Mouse (Mus musculus): ENCODE measurements around the gene Icam4. TPM values are rescaled to one million over a fixed set of nuclear protein-coding genes. Genes with fewer than 3 reads are reported as not detected.

Gene Icam4
- polyA plus RNA-seq, 1 experiment from 2014 or later = 8.1 TPM

DNA sequence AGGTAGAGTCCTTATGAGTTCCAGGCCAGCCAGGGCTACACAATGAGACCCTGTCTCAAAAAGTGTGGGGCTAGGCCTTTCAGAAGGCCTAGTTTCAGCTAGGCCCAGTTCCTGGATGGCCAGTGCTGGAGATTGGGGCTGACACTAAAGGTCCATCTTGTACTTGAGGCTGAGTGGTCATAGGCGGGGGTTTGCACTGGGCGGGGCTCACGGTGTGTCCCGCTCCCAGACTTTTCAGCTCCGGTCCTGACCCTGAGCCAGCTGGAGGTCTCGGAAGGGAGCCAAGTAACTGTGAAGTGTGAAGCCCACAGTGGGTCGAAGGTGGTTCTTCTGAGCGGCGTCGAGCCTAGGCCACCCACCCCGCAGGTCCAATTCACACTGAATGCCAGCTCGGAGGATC lies 2.3 kb upstream of the Icam4 start:
- peaks cover 31% of the 10 kb centered on the region for H3K4me1 ChIP-seq (replicated peaks)
- H3K27me3 ChIP-seq (replicated peaks) = peaks cover 51% of the 10 kb centered on the region
- no peaks in the 10 kb centered on the region for H3K9me3 ChIP-seq (replicated peaks)
- H3K4me3 ChIP-seq = no peak overlapping the region
- 67% methylated on average over 12 of the region's 12 CpGs for WGBS
- no peak for ATAC-seq (ENCODE audit: insufficient number of reproducible peaks, low FRiP score)
- no peak overlapping the region for H3K9ac ChIP-seq
- no peaks in the 10 kb centered on the region; the same call in 1 of the 2 replicates for H3K36me3 ChIP-seq
- no peak overlapping the region for H3K4me2 ChIP-seq
- H3K27ac ChIP-seq (ENCODE audit: poor library complexity, severe bottlenecking) = no peak overlapping the region

DNA sequence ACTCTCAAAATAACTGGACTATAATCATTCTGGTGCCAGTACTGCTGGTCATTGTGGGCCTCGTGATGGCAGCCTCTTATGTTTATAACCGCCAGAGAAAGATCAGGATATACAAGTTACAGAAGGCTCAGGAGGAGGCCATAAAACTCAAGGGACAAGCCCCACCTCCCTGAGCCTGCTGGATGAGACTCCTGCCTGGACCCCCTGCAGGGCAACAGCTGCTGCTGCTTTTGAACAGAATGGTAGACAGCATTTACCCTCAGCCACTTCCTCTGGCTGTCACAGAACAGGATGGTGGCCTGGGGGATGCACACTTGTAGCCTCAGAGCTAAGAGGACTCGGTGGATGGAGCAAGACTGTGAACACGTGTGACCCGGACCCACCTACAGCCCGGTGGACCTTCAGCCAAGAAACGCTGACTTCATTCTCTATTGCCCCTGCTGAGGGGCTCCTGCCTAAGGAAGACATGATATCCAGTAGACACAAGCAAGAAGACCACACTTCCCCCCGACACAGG lies 1.3 kb upstream of the Icam4 start:
- Histone ChIP-seq H3K4me1 (replicated peaks) (peaks cover 41% of the 10 kb centered on the region), H3K4me3 (no peak overlapping the region), H3K4me2 (no peak overlapping the region), H3K27me3 (replicated peaks) (peaks cover 61% of the 10 kb centered on the region), H3K36me3 (no peaks in the 10 kb centered on the region), H3K27ac (ENCODE audit: poor library complexity, severe bottlenecking) (no peak overlapping the region), H3K9ac (no peak overlapping the region), H3K9me3 (replicated peaks) (no peaks in the 10 kb centered on the region)
- 51% methylated on average over 8 of the region's 8 CpGs for WGBS
- ATAC-seq (ENCODE audit: insufficient number of reproducible peaks, low FRiP score) = no peak

DNA sequence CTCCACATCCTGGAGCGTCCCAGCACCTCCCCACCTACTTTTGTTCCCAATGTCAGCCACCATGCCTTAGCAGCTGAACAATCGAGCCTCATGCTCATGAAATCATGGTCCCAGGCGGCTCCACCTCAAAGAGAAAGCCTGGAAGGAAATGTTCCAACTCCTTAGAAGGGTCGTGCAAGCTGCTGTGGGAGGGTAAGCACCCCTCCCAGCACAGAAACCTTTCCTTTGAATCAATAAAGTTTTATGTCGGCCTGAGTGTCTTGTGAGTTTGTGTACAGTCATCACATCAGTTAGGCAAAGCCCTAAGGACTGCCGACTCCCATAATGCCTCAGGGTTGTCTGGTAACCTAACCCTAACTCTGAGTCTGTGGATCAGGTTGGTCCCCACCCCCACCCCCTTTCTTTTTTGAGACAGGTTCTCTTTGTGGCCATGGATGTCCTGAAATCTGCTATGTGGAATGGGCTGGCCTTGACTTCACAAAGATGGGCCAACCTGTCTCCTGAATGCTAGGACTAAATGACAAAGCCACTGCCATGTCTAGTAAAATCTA lies 538 bp upstream of the Icam4 start:
- Histone ChIP-seq H3K27me3 (replicated peaks) (peaks cover 69% of the 10 kb centered on the region), H3K36me3 (no peaks in the 10 kb centered on the region), H3K9ac (no peak overlapping the region), H3K9me3 (replicated peaks) (no peaks in the 10 kb centered on the region), H3K4me2 (0 out of 2 replicates have a peak overlapping the region, but pooled peaks have one; percentile 94), H3K27ac (ENCODE audit: poor library complexity, severe bottlenecking) (no peak overlapping the region), H3K4me1 (replicated peaks) (peaks cover 49% of the 10 kb centered on the region), H3K4me3 (no peak overlapping the region)
- WGBS = 74% methylated on average over 6 of the region's 6 CpGs
- ATAC-seq (ENCODE audit: insufficient number of reproducible peaks, low FRiP score) = no peak

DNA sequence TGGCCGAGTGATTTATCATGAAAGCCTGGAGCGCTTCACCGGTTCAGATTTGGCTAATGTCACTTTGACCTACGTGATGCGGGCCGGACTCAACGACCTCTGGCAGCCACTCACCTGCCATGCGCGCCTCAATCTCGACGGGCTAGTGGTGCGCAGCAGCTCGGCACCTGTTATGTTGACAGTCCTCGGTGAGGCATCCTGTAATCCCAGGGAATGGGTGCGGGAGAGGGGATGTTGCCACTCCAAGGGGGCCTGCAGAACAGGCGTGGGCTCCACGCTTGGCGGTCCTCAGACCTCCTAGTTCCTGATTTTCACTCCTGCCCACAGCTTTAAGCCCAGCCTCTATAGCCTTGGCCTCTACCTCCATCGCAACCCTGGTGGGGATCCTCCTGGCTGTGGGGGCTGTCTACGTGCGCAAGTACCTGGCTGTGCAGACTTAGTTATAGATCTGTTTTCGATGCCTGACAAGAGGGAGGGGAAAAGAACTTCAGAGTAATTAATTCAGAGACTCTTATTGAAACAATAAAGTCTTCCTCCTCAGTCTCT lies 955 bp downstream of the Icam4 start:
- H3K9ac ChIP-seq = peak overlapping the region; percentile 59
- H3K27me3 ChIP-seq (replicated peaks) = peaks cover 82% of the 10 kb centered on the region
- H3K27ac ChIP-seq (ENCODE audit: poor library complexity, severe bottlenecking) = no peak overlapping the region
- H3K4me2 ChIP-seq = peak overlapping the region; percentile 94
- no peaks in the 10 kb centered on the region for H3K36me3 ChIP-seq
- 15% methylated on average over 22 of the region's 22 CpGs for WGBS
- H3K4me1 ChIP-seq (replicated peaks) = peaks cover 55% of the 10 kb centered on the region
- no peaks in the 10 kb centered on the region for H3K9me3 ChIP-seq (replicated peaks)
- ATAC-seq (ENCODE audit: insufficient number of reproducible peaks, low FRiP score) = no peak
- H3K4me3 ChIP-seq = peak overlapping the region; percentile 55

DNA sequence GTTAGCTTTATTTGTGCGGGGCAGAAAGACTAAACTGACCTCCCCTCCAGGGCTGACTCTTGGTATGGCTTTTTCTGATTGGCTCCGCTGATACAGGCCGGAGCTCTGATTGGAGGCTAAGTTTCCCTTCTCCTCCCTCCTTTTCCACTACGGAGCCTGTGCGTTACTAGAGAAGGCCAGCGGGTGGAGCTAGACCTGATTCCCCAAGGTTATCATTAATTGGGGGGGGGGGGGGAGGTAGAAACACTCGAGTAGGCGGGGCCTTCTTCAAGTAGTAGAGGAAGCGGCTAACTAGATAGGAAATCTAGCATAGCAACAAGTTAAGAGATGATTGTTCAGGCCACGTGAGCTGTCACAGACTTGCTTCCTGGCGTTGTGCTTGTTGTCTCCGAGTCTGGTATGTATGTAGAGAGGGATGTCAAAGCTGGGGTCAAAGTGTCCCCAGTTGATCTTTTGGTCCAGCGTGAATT lies 1.6 kb downstream of the Icam4 start:
- no peaks in the 10 kb centered on the region for H3K36me3 ChIP-seq
- H3K9ac ChIP-seq = peak overlapping the region; percentile 57
- peak overlapping the region; percentile 55 for H3K4me3 ChIP-seq
- no peak overlapping the region for H3K27ac ChIP-seq (ENCODE audit: poor library complexity, severe bottlenecking)
- WGBS = 0% methylated on average over 13 of the region's 13 CpGs
- peaks cover 59% of the 10 kb centered on the region for H3K4me1 ChIP-seq (replicated peaks)
- H3K4me2 ChIP-seq = peak overlapping the region; percentile 94
- no peaks in the 10 kb centered on the region for H3K9me3 ChIP-seq (replicated peaks)
- H3K27me3 ChIP-seq (replicated peaks) = peaks cover 84% of the 10 kb centered on the region
- peak; percentile 69 for ATAC-seq (ENCODE audit: insufficient number of reproducible peaks, low FRiP score)

DNA sequence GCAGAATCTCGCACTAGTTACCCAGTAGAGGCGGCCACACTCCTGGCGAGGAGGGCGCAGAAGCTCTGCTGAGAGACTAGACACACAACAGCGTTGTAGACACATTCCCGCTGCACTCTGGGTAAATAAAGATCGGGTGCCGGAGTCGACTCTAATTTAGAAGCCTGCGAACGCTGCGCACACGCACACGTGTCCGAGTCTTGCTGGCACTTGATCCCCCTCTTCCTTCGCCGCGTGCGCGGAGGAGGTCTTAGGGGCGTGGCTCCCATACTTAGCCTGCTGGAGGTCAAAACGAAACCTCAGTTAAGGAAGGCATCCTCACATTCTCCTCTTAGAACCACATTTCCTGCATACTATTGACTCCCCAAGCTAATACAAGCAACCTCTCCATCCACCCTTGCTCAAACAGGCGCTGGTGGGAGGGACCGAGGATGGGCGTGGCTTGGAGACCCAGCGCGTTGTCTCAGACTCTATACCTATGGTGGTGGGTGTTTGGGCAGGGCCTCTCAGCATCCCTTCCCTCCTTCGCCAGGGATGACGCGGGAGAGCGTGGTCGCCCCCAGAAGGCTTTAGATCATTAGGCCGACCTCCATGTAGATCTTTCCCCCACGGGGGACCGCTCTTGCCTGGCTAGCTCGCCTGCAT lies 2.2 kb downstream of the Icam4 start:
- Histone ChIP-seq H3K4me3 (peak overlapping the region; percentile 55), H3K36me3 (no peaks in the 10 kb centered on the region), H3K4me1 (replicated peaks) (peaks cover 62% of the 10 kb centered on the region), H3K4me2 (peak overlapping the region; percentile 94), H3K27me3 (replicated peaks) (peaks cover 84% of the 10 kb centered on the region), H3K27ac (ENCODE audit: poor library complexity, severe bottlenecking) (no peak overlapping the region), H3K9me3 (replicated peaks) (no peaks in the 10 kb centered on the region), H3K9ac (peak overlapping the region; percentile 57)
- ATAC-seq (ENCODE audit: insufficient number of reproducible peaks, low FRiP score) = peak; percentile 10; the same call in 1 of the 2 replicates
- WGBS = under 1% methylated on average over 34 of the region's 36 CpGs

- H3K9me3 ChIP-seq (replicated peaks) = no peaks in the 10 kb centered on the region
- H3K27ac ChIP-seq (ENCODE audit: poor library complexity, severe bottlenecking) = no peak within 1 kb of the TSS
- peak within 1 kb of the TSS; percentile 55 for H3K4me3 ChIP-seq
- 1% methylated on average over 35 of the region's 35 CpGs for WGBS
- H3K27me3 ChIP-seq (replicated peaks) = peaks cover 84% of the 10 kb centered on the region
- peak within 1 kb of the TSS; percentile 94 for H3K4me2 ChIP-seq
- no peak for ATAC-seq (ENCODE audit: insufficient number of reproducible peaks, low FRiP score)
- H3K9ac ChIP-seq = peak within 1 kb of the TSS; percentile 57
- H3K4me1 ChIP-seq (replicated peaks) = peaks cover 66% of the 10 kb centered on the region
- H3K36me3 ChIP-seq = no peaks in the 10 kb centered on the region
These were observed 2.8 kb downstream of the Icam4 start, which contains the start of gene Icam5 for GRCm38 (mm10) chr9:21031896-21032351. Gene Icam5 (plus strand): TSS chr9:21032073.

DNA sequence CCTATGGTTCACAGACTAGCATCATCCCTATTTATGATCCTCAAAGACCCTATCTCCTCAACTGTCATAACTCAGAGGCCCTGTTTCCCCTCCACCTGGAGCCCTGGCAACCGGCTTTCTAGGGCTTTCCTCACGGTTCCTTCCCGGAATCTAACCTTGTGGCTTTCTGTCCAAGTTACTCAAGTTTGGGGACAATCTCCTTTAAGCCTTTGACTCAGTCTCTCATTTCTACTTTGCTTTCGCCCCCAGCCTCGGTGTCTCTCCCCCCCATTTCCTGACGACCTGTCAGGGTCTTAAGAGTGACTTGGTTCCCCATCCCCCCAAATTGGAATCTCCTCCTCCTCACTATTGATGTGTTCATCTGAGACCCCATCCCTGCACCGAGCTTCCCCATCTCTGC lies 3.3 kb downstream of the Icam4 start:
- ATAC-seq (ENCODE audit: insufficient number of reproducible peaks, low FRiP score) = no peak
- 5% methylated on average over 7 of the region's 7 CpGs for WGBS
- peak overlapping the region; percentile 94 for H3K4me2 ChIP-seq
- H3K27me3 ChIP-seq (replicated peaks) = peaks cover 84% of the 10 kb centered on the region
- no peak overlapping the region for H3K9ac ChIP-seq
- H3K4me3 ChIP-seq = peak overlapping the region; percentile 55
- no peaks in the 10 kb centered on the region for H3K36me3 ChIP-seq
- H3K27ac ChIP-seq (ENCODE audit: poor library complexity, severe bottlenecking) = no peak overlapping the region
- no peaks in the 10 kb centered on the region for H3K9me3 ChIP-seq (replicated peaks)
- H3K4me1 ChIP-seq (replicated peaks) = peaks cover 71% of the 10 kb centered on the region

DNA sequence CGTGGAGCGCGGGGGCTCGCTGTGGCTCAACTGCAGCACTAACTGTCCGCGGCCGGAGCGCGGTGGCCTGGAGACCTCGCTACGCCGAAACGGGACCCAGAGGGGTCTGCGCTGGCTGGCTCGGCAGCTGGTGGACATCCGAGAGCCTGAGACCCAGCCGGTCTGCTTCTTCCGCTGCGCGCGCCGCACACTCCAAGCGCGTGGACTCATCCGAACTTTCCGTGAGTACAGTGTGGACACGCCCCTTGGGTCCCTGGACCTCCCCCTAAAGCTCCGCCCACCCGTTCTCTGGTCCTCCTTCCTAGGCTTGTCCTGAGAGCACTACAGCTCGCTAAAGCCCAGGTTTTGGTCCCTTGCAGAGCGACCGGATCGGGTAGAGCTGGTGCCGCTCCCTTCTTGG lies 4.0 kb downstream of the Icam4 start:
- Histone ChIP-seq H3K9me3 (replicated peaks) (no peaks in the 10 kb centered on the region), H3K4me1 (replicated peaks) (peaks cover 76% of the 10 kb centered on the region), H3K9ac (peak overlapping the region; percentile 22; the same call in 1 of the 2 replicates), H3K4me3 (peak overlapping the region; percentile 55), H3K27me3 (replicated peaks) (peaks cover 84% of the 10 kb centered on the region), H3K4me2 (peak overlapping the region; percentile 94), H3K27ac (ENCODE audit: poor library complexity, severe bottlenecking) (no peak overlapping the region), H3K36me3 (no peaks in the 10 kb centered on the region)
- peak; percentile 64 for ATAC-seq (ENCODE audit: insufficient number of reproducible peaks, low FRiP score)
- under 1% methylated on average over 33 of the region's 34 CpGs for WGBS

DNA sequence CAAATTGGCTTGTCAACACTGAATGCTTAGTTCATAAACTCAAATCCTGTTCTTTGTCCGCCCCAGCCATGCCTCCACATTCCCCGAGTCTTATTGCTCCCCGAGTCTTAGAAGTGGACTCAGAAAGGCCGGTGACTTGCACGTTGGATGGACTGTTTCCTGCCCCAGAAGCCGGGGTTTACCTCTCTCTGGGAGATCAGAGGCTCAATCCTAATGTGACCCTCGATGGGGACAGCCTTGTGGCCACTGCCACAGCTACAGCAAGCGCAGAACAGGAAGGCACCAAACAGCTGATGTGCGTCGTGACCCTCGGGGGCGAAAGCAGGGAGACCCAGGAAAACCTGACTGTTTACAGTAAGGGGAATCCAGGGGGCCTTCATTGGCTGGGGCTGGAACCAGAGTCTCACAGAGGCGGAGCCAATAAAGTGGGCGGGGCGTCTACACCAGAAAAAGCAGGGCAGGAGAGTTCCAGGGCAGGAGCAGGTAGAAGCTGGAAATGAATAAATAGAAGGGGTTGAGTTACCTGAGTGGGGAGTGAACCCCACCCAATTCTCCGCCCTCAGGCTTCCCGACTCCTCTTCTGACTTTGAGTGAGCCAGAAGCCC lies 5.4 kb downstream of the Icam4 start:
- no peak for ATAC-seq (ENCODE audit: insufficient number of reproducible peaks, low FRiP score)
- peaks cover 69% of the 10 kb centered on the region for H3K4me1 ChIP-seq (replicated peaks)
- no peak overlapping the region for H3K4me2 ChIP-seq
- H3K36me3 ChIP-seq = no peaks in the 10 kb centered on the region
- H3K27me3 ChIP-seq (replicated peaks) = peaks cover 88% of the 10 kb centered on the region
- H3K9me3 ChIP-seq (replicated peaks) = peaks cover 6% of the 10 kb centered on the region; the same call in 1 of the 2 replicates
- WGBS = 5% methylated on average over 17 of the region's 17 CpGs
- no peak overlapping the region for H3K9ac ChIP-seq
- H3K27ac ChIP-seq (ENCODE audit: poor library complexity, severe bottlenecking) = no peak overlapping the region
- no peak overlapping the region for H3K4me3 ChIP-seq

GRCm38 (mm10) chr9:21035586-21035985 lies 6.4 kb downstream of the Icam4 start:
- 22% methylated on average over 9 of the region's 9 CpGs for WGBS
- Histone ChIP-seq H3K9me3 (replicated peaks) (peaks cover 7% of the 10 kb centered on the region; the same call in 1 of the 2 replicates), H3K4me3 (no peak overlapping the region), H3K27me3 (replicated peaks) (peaks cover 90% of the 10 kb centered on the region), H3K4me1 (replicated peaks) (peaks cover 59% of the 10 kb centered on the region), H3K27ac (ENCODE audit: poor library complexity, severe bottlenecking) (no peak overlapping the region), H3K36me3 (no peaks in the 10 kb centered on the region), H3K4me2 (no peak overlapping the region), H3K9ac (no peak overlapping the region)
- ATAC-seq (ENCODE audit: insufficient number of reproducible peaks, low FRiP score) = no peak
